Mouse (Mus musculus): ENCODE data around the gene Defb20. TPM values are rescaled to one million over a fixed set of nuclear protein-coding genes. Genes with fewer than 3 reads are reported as not detected.

Gene Defb20
- polyA plus RNA-seq, 1 experiment from 2014 or later = not detected

GRCm38 (mm10) chr2:152450241-152450640 is 26.6 kb upstream of the Defb20 start:
- no peaks in the 10 kb centered on the region for H3K36me3 ChIP-seq
- no peak overlapping the region for H3K4me2 ChIP-seq
- no peak overlapping the region for H3K4me3 ChIP-seq (replicated peaks)
- no peak overlapping the region for H3K9ac ChIP-seq (replicated peaks)
- WGBS = 3% methylated on average over 5 of the region's 5 CpGs
- no peak overlapping the region for H3K27ac ChIP-seq (replicated peaks)
- H3K4me1 ChIP-seq = no peaks in the 10 kb centered on the region
- no peaks in the 10 kb centered on the region for H3K9me3 ChIP-seq (replicated peaks)
- H3K27me3 ChIP-seq (replicated peaks) = no peaks in the 10 kb centered on the region
- no peak for ATAC-seq (ENCODE audit: low FRiP score)

GRCm38 (mm10) chr2:152452101-152452781 is 24.6 kb upstream of the Defb20 start:
- H3K4me3 ChIP-seq (replicated peaks) = no peak overlapping the region
- no peak overlapping the region for H3K4me2 ChIP-seq
- H3K27me3 ChIP-seq (replicated peaks) = no peaks in the 10 kb centered on the region
- H3K27ac ChIP-seq (replicated peaks) = no peak overlapping the region
- 75% methylated on average over 4 of the region's 4 CpGs for WGBS
- no peaks in the 10 kb centered on the region for H3K36me3 ChIP-seq
- no peaks in the 10 kb centered on the region for H3K4me1 ChIP-seq
- no peaks in the 10 kb centered on the region for H3K9me3 ChIP-seq (replicated peaks)
- ATAC-seq (ENCODE audit: low FRiP score) = no peak
- no peak overlapping the region for H3K9ac ChIP-seq (replicated peaks)

GRCm38 (mm10) chr2:152459241-152459640 is 17.6 kb upstream of the Defb20 start:
- Histone ChIP-seq H3K9ac (replicated peaks) (no peak overlapping the region), H3K4me3 (replicated peaks) (no peak overlapping the region), H3K36me3 (no peaks in the 10 kb centered on the region), H3K9me3 (replicated peaks) (no peaks in the 10 kb centered on the region), H3K27me3 (replicated peaks) (no peaks in the 10 kb centered on the region), H3K4me1 (no peaks in the 10 kb centered on the region), H3K27ac (replicated peaks) (no peak overlapping the region), H3K4me2 (no peak overlapping the region)
- WGBS = 53% methylated on average over 13 of the region's 13 CpGs
- no peak for ATAC-seq (ENCODE audit: low FRiP score)

GRCm38 (mm10) chr2:152464570-152465150 is 12.2 kb upstream of the Defb20 start, which contains the start of gene Defb23:
Defb23 (minus strand) TSS chr2:152464620.
- H3K36me3 ChIP-seq = no peaks in the 10 kb centered on the region
- H3K4me2 ChIP-seq = no peak within 1 kb of the TSS
- H3K9ac ChIP-seq (replicated peaks) = no peak within 1 kb of the TSS
- H3K27me3 ChIP-seq (replicated peaks) = no peaks in the 10 kb centered on the region
- H3K4me1 ChIP-seq = no peaks in the 10 kb centered on the region
- no peak for ATAC-seq (ENCODE audit: low FRiP score)
- H3K4me3 ChIP-seq (replicated peaks) = no peak within 1 kb of the TSS
- no peaks in the 10 kb centered on the region for H3K9me3 ChIP-seq (replicated peaks)
- WGBS = 93% methylated on average over 3 of the region's 3 CpGs
- no peak within 1 kb of the TSS for H3K27ac ChIP-seq (replicated peaks)

- Histone ChIP-seq H3K4me2 (no peak overlapping the region), H3K27me3 (replicated peaks) (0 out of 2 replicates have a peak, but pooled peaks cover 2% of the 10 kb centered on the region), H3K4me1 (no peaks in the 10 kb centered on the region), H3K36me3 (no peaks in the 10 kb centered on the region), H3K4me3 (replicated peaks) (no peak overlapping the region), H3K27ac (replicated peaks) (no peak overlapping the region), H3K9me3 (replicated peaks) (no peaks in the 10 kb centered on the region), H3K9ac (replicated peaks) (no peak overlapping the region)
- WGBS = 33% methylated on average over 7 of the region's 7 CpGs
- no peak for ATAC-seq (ENCODE audit: low FRiP score)
These were observed 5.9 kb upstream of the Defb20 start for GRCm38 (mm10) chr2:152470973-152471372.

GRCm38 (mm10) chr2:152472434-152472833 is 4.4 kb upstream of the Defb20 start:
- no peak overlapping the region for H3K27ac ChIP-seq (replicated peaks)
- no peaks in the 10 kb centered on the region for H3K36me3 ChIP-seq
- ATAC-seq (ENCODE audit: low FRiP score) = no peak
- no peak overlapping the region for H3K4me2 ChIP-seq
- no peaks in the 10 kb centered on the region for H3K4me1 ChIP-seq
- no peak overlapping the region for H3K4me3 ChIP-seq (replicated peaks)
- no peaks in the 10 kb centered on the region for H3K9me3 ChIP-seq (replicated peaks)
- 38% methylated on average over 3 of the region's 3 CpGs for WGBS
- H3K27me3 ChIP-seq (replicated peaks) = 0 out of 2 replicates have a peak, but pooled peaks cover 2% of the 10 kb centered on the region
- H3K9ac ChIP-seq (replicated peaks) = no peak overlapping the region

- Histone ChIP-seq H3K4me3 (replicated peaks) (no peak overlapping the region), H3K27ac (replicated peaks) (no peak overlapping the region), H3K9ac (replicated peaks) (no peak overlapping the region), H3K36me3 (no peaks in the 10 kb centered on the region), H3K4me1 (no peaks in the 10 kb centered on the region), H3K4me2 (no peak overlapping the region), H3K27me3 (replicated peaks) (no peaks in the 10 kb centered on the region), H3K9me3 (replicated peaks) (no peaks in the 10 kb centered on the region)
- 91% methylated on average over 3 of the region's 3 CpGs for WGBS
- ATAC-seq (ENCODE audit: low FRiP score) = no peak
These were observed 4.0 kb downstream of the Defb20 start for GRCm38 (mm10) chr2:152480881-152481280.

- ATAC-seq (ENCODE audit: low FRiP score) = no peak
- H3K9ac ChIP-seq (replicated peaks) = no peak overlapping the region
- no peak overlapping the region for H3K27ac ChIP-seq (replicated peaks)
- H3K27me3 ChIP-seq (replicated peaks) = no peaks in the 10 kb centered on the region
- H3K4me1 ChIP-seq = no peaks in the 10 kb centered on the region
- no peaks in the 10 kb centered on the region for H3K9me3 ChIP-seq (replicated peaks)
- H3K36me3 ChIP-seq = no peaks in the 10 kb centered on the region
- H3K4me2 ChIP-seq = no peak overlapping the region
- WGBS = 84% methylated on average over 7 of the region's 7 CpGs
- no peak overlapping the region for H3K4me3 ChIP-seq (replicated peaks)
These were observed 4.9 kb downstream of the Defb20 start for GRCm38 (mm10) chr2:152481726-152482125.

GRCm38 (mm10) chr2:152487024-152487423 is 10.2 kb downstream of the Defb20 start:
- Histone ChIP-seq H3K36me3 (no peaks in the 10 kb centered on the region), H3K4me3 (replicated peaks) (no peak overlapping the region), H3K9ac (replicated peaks) (no peak overlapping the region), H3K9me3 (replicated peaks) (no peaks in the 10 kb centered on the region), H3K4me2 (no peak overlapping the region), H3K27me3 (replicated peaks) (no peaks in the 10 kb centered on the region), H3K27ac (replicated peaks) (no peak overlapping the region), H3K4me1 (no peaks in the 10 kb centered on the region)
- WGBS = 77% methylated on average over 2 of the region's 2 CpGs
- ATAC-seq (ENCODE audit: low FRiP score) = no peak

- no peaks in the 10 kb centered on the region for H3K27me3 ChIP-seq (replicated peaks)
- no peaks in the 10 kb centered on the region for H3K9me3 ChIP-seq (replicated peaks)
- no peaks in the 10 kb centered on the region for H3K4me1 ChIP-seq
- H3K27ac ChIP-seq (replicated peaks) = no peak within 1 kb of the TSS
- no peak for ATAC-seq (ENCODE audit: low FRiP score)
- no peaks in the 10 kb centered on the region for H3K36me3 ChIP-seq
- H3K4me3 ChIP-seq (replicated peaks) = no peak within 1 kb of the TSS
- H3K9ac ChIP-seq (replicated peaks) = no peak within 1 kb of the TSS
- H3K4me2 ChIP-seq = no peak within 1 kb of the TSS
These were observed 13.2 kb downstream of the Defb20 start, which contains the start of gene Defb22 for GRCm38 (mm10) chr2:152490038-152490437. Defb22 (minus strand) TSS chr2:152490138.

GRCm38 (mm10) chr2:152493151-152493550 is 16.3 kb downstream of the Defb20 start:
- H3K4me1 ChIP-seq = no peaks in the 10 kb centered on the region
- no peaks in the 10 kb centered on the region for H3K36me3 ChIP-seq
- no peak overlapping the region for H3K4me2 ChIP-seq
- H3K4me3 ChIP-seq (replicated peaks) = no peak overlapping the region
- no peak overlapping the region for H3K27ac ChIP-seq (replicated peaks)
- no peak overlapping the region for H3K9ac ChIP-seq (replicated peaks)
- 79% methylated on average over 6 of the region's 6 CpGs for WGBS
- ATAC-seq (ENCODE audit: low FRiP score) = no peak
- no peaks in the 10 kb centered on the region for H3K9me3 ChIP-seq (replicated peaks)
- H3K27me3 ChIP-seq (replicated peaks) = no peaks in the 10 kb centered on the region

- no peaks in the 10 kb centered on the region for H3K27me3 ChIP-seq (replicated peaks)
- no peaks in the 10 kb centered on the region for H3K9me3 ChIP-seq (replicated peaks)
- no peaks in the 10 kb centered on the region for H3K36me3 ChIP-seq
- ATAC-seq (ENCODE audit: low FRiP score) = no peak
- no peak overlapping the region for H3K27ac ChIP-seq (replicated peaks)
- no peak overlapping the region for H3K4me2 ChIP-seq
- no peak overlapping the region for H3K9ac ChIP-seq (replicated peaks)
- H3K4me1 ChIP-seq = no peaks in the 10 kb centered on the region
- H3K4me3 ChIP-seq (replicated peaks) = no peak overlapping the region
- WGBS = 82% methylated on average over 6 of the region's 6 CpGs
These were observed 21.2 kb downstream of the Defb20 start for GRCm38 (mm10) chr2:152498020-152498419.

All from neural tube, embryonic 15.5 days (tissue).